Mouse (Mus musculus) olfactory bulb, adult 2 months (tissue): ENCODE data around the gene Gadd45g.

ENCODE experiments used
- CTCF ChIP-seq: fragments of 200-500 bp; IDR thresholded peaks from 2 replicates; pipeline ENCODE4 v1.5.1; 2012; ENCODE audit warnings: low read depth, mild to moderate bottlenecking, low read length, moderate library complexity; ENCODE audit not compliant: insufficient read depth
- POLR2A ChIP-seq: fragments of 200-500 bp; IDR thresholded peaks from 2 replicates; pipeline ENCODE4 v1.6.1; 2012; ENCODE audit warnings: mild to moderate bottlenecking, low read depth, low read length, moderate library complexity; ENCODE audit not compliant: insufficient read depth

DNA sequence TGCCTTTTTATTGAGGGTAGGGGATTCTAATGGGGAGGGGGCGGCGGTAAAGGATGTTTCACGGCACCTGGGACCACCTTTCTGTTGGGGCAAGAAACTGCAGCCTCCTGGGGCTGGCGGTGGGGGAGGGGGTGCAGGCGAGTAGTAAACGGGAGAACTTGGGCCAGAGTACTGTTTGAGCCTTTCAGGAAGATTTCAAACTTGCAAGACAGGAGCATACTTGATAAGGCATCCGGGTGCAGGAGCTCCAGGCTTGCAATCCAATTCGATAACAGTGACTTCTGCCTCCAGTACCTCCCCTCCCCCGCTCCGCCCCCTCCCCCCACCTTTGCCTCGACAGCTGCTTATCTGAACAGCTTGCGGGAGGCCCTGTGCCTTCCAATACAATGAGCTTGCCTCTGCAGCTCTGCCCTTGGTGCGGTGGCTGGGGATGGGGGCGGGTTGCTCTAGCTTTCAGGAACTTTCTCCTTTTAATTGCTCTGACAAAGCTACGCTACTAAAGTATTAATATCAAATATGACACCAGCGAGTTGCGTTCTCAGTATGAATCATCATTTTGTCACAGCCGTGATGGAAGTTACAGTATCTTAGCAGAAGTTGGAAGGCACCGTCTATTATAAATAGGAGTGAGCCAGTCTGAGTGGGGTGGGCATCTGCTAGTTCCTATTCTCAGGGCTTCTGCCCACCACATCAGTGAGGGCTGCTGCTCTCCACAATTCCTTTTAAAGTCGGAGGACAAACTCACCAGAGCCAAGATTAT lies 2.2 kb downstream of the Gadd45g start:
- TF ChIP-seq POLR2A (no peak), CTCF (no peak)
